Mouse (Mus musculus) hematopoietic stem cell, adult 5-6 weeks (primary cell): ENCODE data around the gene Mst1r. TPM values are rescaled to one million over a fixed set of nuclear protein-coding genes. Genes with fewer than 3 reads are reported as not detected.

ENCODE experiments used
- ATAC-seq, 2 experiments: fragments of 125-278 bp in 1 of 2; replicated peaks in 1 of 2; 2 replicates each; pipeline ENCODE4 v1.8.0; 2016 to 2017; ENCODE audit warnings: inconsistent platforms in 2 of 2, mild to moderate bottlenecking in 2 of 2, moderate number of reproducible peaks in 2 of 2, low read depth in 1 of 2, moderate TSS enrichment in 1 of 2; ENCODE audit not compliant: low FRiP score in 2 of 2, poor library complexity in 2 of 2, severe bottlenecking in 2 of 2, insufficient read depth in 1 of 2, low TSS enrichment in 1 of 2
- total RNA-seq: library from RNA; stranded (forward); fragments of 172-1452, 232-1000 nt; gene quantifications from 2 replicates; pipeline ENCODE4 v1.2.3, GENCODE M21; 2017

The Mst1r gene
- total RNA-seq, result 0.25 TPM in 1 of 2 replicates, not detected in the other

DNA sequence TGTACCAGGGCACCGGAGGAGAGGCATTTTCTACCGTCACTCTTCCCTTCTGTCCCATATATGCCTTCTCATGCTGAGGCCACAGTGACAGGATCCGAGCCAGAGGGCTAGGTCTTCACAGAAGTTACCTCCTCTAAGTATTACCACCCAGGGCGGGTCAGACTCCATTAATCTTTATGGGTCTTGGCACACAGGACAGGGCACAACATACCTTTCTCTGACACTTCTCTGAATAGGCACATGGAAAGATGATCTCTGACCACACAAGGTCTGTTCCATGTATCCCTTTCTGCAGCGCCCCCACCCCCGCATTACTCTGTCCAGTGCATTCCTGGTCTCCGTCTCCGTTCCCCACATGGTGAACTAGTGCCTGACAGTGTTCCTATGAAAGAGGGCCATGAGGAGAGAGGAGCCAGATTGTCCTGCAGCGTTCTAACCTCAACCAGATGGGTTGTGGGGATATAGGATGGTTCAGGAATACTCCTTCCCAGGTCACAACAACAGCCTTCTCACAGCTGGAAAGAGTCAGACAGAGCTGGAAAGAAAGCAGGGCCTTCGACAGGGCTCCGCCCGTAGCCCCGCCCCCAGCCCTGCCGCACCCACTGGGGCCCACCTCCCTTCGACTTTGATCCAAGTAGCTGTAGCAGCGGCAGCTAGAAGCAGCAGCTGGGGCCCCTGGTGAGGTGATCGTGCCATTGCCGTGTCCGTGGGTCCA is at the start of gene Mst1r:
TSS of gene Mst1r (plus strand) at position 622 of the 715 bp plus-strand sequence.
- ATAC-seq, result peak; percentile 38 to 47; a peak in 2 of 4 replicates

DNA sequence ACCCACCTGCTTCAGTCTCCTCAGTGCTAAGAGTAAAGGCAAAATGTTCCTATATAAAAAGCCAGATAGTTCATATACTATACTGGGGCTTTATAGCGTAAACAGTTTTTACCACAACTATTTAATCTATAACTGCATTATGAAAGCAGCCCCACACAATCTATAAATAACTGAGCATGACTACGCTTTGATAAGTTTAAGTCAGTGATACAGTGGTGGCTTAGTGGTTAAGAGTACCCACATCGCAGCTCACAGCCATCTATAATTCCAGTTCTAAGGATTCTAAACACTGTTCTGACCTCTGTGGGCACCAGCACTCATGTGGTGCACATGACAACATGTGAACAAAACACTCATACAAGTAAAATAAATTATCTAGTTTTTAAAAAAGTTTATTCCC is 48.3 kb upstream of the Mst1r start:
- no peak; a peak in 1 of 4 replicates for ATAC-seq

GRCm38 (mm10) chr9:107864493-107864892 is 42.2 kb upstream of the Mst1r start:
- ATAC-seq, result no peak

DNA sequence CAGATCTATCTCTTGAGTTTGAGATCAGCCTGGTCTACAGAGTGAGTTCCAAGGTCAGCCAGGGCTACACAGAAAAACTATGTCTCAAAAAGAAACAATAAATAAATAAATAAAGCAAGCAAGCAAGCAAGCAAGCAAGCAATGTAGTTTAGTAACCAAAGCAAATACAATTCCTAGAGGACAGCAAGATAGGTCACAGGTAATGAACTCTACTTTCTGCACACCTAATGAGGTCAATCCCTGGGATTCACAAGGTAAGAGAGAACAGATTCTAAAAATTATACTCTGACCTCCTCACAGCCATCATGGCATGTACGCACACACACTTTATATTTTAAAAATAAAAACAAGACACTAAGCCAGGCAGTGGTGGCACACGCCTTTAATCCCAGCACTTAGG is 40.6 kb upstream of the Mst1r start:
- no peak for ATAC-seq

- ATAC-seq, result peak; percentile 99
Measured at GRCm38 (mm10) chr9:107872350-107873098, 34.1 kb upstream of the Mst1r start.

- no peak for ATAC-seq
Measured at GRCm38 (mm10) chr9:107873137-107873536, 33.5 kb upstream of the Mst1r start, which contains the start of gene Rbm6. TSS of gene Rbm6 (minus strand) at chr9:107873237.

GRCm38 (mm10) chr9:107880411-107880810 is 26.3 kb upstream of the Mst1r start:
- ATAC-seq, result no peak

DNA sequence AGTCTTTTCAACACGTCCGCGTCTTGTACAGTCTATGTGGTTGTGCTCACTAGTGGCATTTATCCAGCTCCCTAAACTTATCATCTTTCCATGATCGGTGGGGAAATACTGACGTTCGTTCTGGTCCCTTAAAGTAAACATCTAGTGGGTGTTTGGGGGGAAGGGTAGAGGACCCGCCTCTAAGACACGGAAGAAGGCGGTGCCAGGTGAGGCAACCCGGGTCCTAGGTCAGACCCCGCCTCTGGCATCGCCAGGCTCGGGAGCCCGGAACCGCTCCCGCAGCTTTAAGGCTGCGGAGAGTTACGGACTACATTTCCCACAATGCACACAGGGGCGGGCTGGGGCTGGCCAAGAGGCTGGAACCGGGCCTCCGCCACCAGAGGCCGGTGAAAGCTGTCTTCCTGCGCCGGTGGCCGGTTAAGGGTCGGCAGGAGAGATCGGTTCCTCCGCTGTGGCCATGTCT is 18.8 kb upstream of the Mst1r start, which contains the start of gene Mon1a:
TSS of gene Mon1a (plus strand) at position 348 of the 463 bp plus-strand sequence.
- ATAC-seq, result peak; percentile 97 to 98

GRCm38 (mm10) chr9:107888267-107888850 is 18.3 kb upstream of the Mst1r start:
- peak; percentile 42 to 61; a peak in 3 of 4 replicates for ATAC-seq

DNA sequence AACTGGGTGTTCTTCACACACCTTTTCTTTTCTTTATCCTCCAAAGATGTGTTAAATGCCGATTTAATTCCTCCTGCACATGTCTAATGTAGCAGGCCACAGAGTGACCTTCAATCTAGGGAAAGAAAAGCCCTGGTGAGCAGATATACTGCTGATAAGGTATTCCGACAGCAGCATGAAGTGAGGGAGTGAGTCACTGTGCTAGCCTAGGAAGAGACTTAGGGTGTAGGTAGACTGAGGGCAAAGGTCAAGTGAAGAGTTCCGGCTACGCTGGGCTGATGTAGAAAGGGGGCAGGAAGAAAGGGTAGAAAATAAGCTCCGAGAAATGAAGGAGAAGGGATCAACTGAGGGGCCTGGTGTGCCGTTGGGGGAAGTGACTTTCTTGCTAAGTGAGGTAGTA is 16.4 kb upstream of the Mst1r start:
- no peak for ATAC-seq

GRCm38 (mm10) chr9:107891023-107891422 is 15.7 kb upstream of the Mst1r start:
- ATAC-seq, result no peak

GRCm38 (mm10) chr9:107898563-107898962 is 8.1 kb upstream of the Mst1r start:
- ATAC-seq, result no peak

DNA sequence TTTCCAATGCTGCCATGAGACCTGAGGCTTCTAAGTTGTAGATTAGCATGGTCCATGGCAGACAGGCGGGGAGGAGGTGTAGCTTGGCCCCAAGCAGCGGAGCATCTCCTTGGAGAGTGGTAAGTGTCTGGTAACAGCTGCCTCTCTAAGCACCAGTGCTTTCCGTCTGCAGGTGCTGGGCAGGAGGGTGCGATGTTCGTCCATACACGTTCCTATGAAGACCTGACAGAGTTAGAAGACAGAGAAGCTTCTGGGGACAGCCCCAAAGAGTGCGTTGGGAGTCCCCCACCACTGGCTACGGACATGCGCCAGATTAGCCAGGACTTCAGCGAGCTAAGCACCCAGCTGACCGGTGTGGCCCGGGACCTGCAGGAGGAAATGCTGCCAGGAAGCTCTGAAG is 6.8 kb upstream of the Mst1r start:
- no peak for ATAC-seq

DNA sequence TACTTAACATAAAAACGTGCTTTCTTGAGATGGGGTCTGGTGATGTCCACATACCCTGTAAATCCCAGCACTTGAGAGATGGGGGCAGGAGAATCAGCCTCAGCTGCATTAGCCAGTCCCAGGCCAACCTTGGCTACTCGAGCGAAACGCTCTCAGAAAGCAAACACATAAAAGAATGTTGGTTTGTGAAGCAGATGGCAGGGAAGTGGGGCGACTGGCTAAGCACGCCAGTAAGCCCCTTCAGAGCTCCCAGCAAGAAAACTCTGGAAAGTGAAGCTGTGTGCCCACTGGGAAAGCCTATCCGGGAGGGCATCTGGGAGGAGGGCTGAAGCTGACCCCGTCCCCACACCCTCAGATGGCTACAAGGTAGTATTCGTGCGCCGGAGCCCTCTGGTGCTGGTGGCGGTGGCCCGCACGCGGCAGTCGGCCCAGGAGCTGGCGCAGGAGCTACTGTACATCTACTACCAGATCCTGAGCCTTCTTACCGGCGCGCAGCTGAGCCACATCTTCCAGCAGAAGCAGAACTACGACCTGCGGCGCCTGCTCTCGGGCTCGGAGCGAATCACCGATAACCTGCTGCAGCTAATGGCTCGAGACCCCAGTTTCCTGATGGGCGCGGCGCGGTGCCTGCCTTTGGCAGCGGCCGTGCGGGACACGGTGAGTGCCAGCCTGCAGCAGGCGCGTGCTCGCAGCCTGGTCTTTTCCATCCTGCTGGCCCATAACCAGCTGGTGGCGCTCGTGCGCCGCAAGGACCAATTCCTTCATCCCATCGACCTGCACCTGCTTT is 5.6 kb upstream of the Mst1r start:
- ATAC-seq, result peak; percentile 35 to 70

DNA sequence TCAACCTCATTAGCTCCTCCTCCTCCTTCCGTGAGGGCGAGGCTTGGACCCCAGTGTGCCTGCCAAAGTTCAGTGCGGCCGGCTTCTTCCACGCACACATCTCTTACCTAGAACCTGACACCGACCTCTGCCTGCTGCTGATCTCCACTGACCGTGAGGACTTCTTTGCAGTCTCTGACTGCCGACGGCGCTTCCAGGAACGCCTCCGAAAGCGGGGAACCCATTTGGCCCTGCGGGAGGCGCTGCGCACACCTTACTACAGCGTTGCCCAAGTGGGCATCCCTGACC is 5.1 kb upstream of the Mst1r start:
- no peak for ATAC-seq

- peak; percentile 81 to 83 for ATAC-seq
Measured at GRCm38 (mm10) chr9:107904726-107905125, 1.9 kb upstream of the Mst1r start.

GRCm38 (mm10) chr9:107906967-107907800 is 511 bp downstream of the Mst1r start:
- ATAC-seq, result no peak
